Mouse (Mus musculus): ENCODE data around the gene Pgghg.

GRCm38 (mm10) chr7:140943356-140943755, 2.2 kb downstream of the Pgghg start:
- TF ChIP-seq RAD21 (IDR thresholded peaks at IDR 0.05; ENCODE audit: low read depth, low read length), result no peak
- no peak for TF ChIP-seq EP300 (IDR thresholded peaks at IDR 0.05; ENCODE audit: low read depth in 1 of 2, low read length in 2 of 2)

Measured in MEL (cell line).